ENCODE assay signal across 21 mouse cellular contexts in the genomic region with DNA sequence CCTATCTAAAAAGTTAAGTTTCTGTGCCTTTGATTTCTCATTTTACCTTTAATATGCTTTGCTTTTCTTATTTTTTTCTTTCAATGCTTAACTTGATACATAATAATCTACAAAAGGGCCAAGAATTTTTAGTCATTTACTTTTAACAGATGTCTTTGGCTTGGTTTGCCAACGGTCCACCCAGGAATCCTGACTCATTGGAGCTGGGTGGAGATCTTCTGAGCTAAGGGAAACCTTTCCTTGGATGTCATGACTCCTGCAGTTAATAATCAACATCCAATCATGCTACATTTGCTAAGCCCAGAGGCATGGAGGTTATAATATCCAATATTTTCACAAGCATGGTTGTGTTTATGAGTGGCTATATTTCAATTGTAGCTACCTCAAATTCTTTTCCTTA.
DNase-seq lines count a peak whose midpoint lies in the region; ATAC-seq and TF ChIP-seq lines count a peak whose summit lies in the region.
"Had no signal": no experiment of that assay in that cellular context is flagged by ENCODE, and none has a peak within 500 bp of the region (broad histone marks: within the 10 kb centered on the region; RNA-seq: fewer than 3 reads in every experiment).

No protein-coding gene starts in this region.

- peak; percentile 15 to 37 for DNase-seq in heart, adult 18-20 months
- DNase-seq in heart, postnatal 14 days: no peak
- DNase-seq in kidney, adult 9 months: peak; percentile 76
- DNase-seq in kidney, postnatal 10 days: no peak
- DNase-seq in gastrocnemius, postnatal 14 days: peak; percentile 19
- no peak for DNase-seq in liver, postnatal 0 days
- DNase-seq in layer of hippocampus, adult 2 months (ENCODE audit: low spot score in 2 of 2): no peak
- DNase-seq: adrenal gland, postnatal 14 days; B cell, adult 2 months; cerebellum, adult 11-12 months; cerebellum, adult 9-10 months; cerebellum, postnatal 25 days; forebrain, postnatal 0 days; heart, adult 2 months had no signal

- intact Hi-C loops in heart, postnatal 14 days (cut with DNase I): no loop called here
- intact Hi-C loops in gastrocnemius, postnatal 14 days (cut with DNase I; ENCODE audit: low total_unique reads): no loop called here

- H3K9ac ChIP-seq in liver, postnatal 0 days (replicated peaks): no peak overlapping the region
- H3K9ac ChIP-seq: embryonic facial prominence, embryonic 12.5 days; forebrain, embryonic 13.5 days; forebrain, postnatal 0 days; hindbrain, embryonic 15.5 days had no signal

- H3K27me3 ChIP-seq in liver, postnatal 0 days (ENCODE audit: insufficient read depth, low read length): no peaks in the 10 kb centered on the region
- H3K27me3 ChIP-seq: embryonic facial prominence, embryonic 12.5 days; forebrain, embryonic 13.5 days; hindbrain, embryonic 15.5 days had no signal

- H3K4me1 ChIP-seq in embryonic fibroblast, embryonic 13.5 days (ENCODE audit: control insufficient read depth, insufficient read depth, low read length): peaks cover 2% of the 10 kb centered on the region; the same call in 1 of the 2 replicates
- H3K4me1 ChIP-seq in liver, postnatal 0 days (ENCODE audit: insufficient read depth): no peaks in the 10 kb centered on the region
- H3K4me1 ChIP-seq: embryonic facial prominence, embryonic 12.5 days; forebrain, embryonic 13.5 days; hindbrain, embryonic 15.5 days had no signal

- peak overlapping the region; percentile 30; the same call in 1 of the 2 replicates for H3K27ac ChIP-seq in embryonic fibroblast, embryonic 13.5 days (ENCODE audit: insufficient read depth, low read length)
- H3K27ac ChIP-seq in liver, postnatal 0 days (ENCODE audit: low read depth): no peak overlapping the region
- no peak overlapping the region for H3K27ac ChIP-seq in layer of hippocampus, adult 2 months
- H3K27ac ChIP-seq: embryonic facial prominence, embryonic 12.5 days; forebrain, embryonic 13.5 days; heart, adult 2 months; hindbrain, embryonic 15.5 days had no signal

- H3K4me2 ChIP-seq in liver, postnatal 0 days (ENCODE audit: low read depth, low read length): no peak overlapping the region
- H3K4me2 ChIP-seq: embryonic facial prominence, embryonic 12.5 days; forebrain, embryonic 13.5 days; hindbrain, embryonic 15.5 days had no signal

- WGBS in liver, postnatal 0 days (ENCODE audit: insufficient replicate concordance): 67% methylated on average over 1 of the region's 1 CpGs

- TF ChIP-seq CTCF in embryonic fibroblast, embryonic 13.5 days (IDR thresholded peaks at IDR 0.05; ENCODE audit: borderline replicate concordance, insufficient read depth, low read length): no peak
- TF ChIP-seq CTCF in liver, postnatal 0 days (IDR thresholded peaks at IDR 0.05; ENCODE audit: low read depth): no peak
- TF ChIP-seq CTCF in layer of hippocampus, adult 2 months (conservative IDR thresholded peaks at IDR 0.05): no peak

- TF ChIP-seq EP300 in liver, postnatal 0 days (IDR thresholded peaks at IDR 0.05; ENCODE audit: low read depth): no peak

- no peaks in the 10 kb centered on the region for H3K36me3 ChIP-seq in liver, postnatal 0 days (replicated peaks; ENCODE audit: insufficient read depth, low read length)
- H3K36me3 ChIP-seq: embryonic facial prominence, embryonic 12.5 days; G1E; hindbrain, embryonic 15.5 days had no signal

- H3K9me3 ChIP-seq in liver, postnatal 0 days (ENCODE audit: low read length): no peaks in the 10 kb centered on the region; the same call in 1 of the 2 replicates
- H3K9me3 ChIP-seq: embryonic facial prominence, embryonic 12.5 days; forebrain, embryonic 13.5 days; G1E; hindbrain, embryonic 15.5 days had no signal

- no peak for ATAC-seq in liver, postnatal 0 days
- ATAC-seq: CD4-positive, CD25-positive, alpha-beta regulatory T cell, adult 4 months; forebrain, embryonic 13.5 days; forebrain, postnatal 0 days; intestine, embryonic 16.5 days had no signal

- H3K4me3 ChIP-seq in embryonic fibroblast, embryonic 13.5 days (ENCODE audit: insufficient read depth, low read length): no peak overlapping the region
- H3K4me3 ChIP-seq in liver, postnatal 0 days (ENCODE audit: low read depth, low read length): no peak overlapping the region
- no peak overlapping the region for H3K4me3 ChIP-seq in layer of hippocampus, adult 2 months
- H3K4me3 ChIP-seq: embryonic facial prominence, embryonic 12.5 days; forebrain, embryonic 13.5 days; heart, adult 2 months; hindbrain, embryonic 15.5 days had no signal

- TF ChIP-seq POLR2A in embryonic fibroblast, embryonic 13.5 days (IDR thresholded peaks at IDR 0.05; ENCODE audit: low read depth, low read length): no peak

Comparison
In these comparisons a context has a peak if more than half of its experiments do, and no peak if none do; other contexts are left out.
1. DNase-seq: peak in heart, adult 18-20 months (2 of 2), kidney, adult 9 months (single experiment) and gastrocnemius, postnatal 14 days (single experiment); none in heart, postnatal 14 days (0 of 2), kidney, postnatal 10 days (single experiment), liver, postnatal 0 days (single experiment) and layer of hippocampus, adult 2 months (0 of 2).